Mouse (Mus musculus) limb, embryonic 13.5 days (tissue): ENCODE measurements around the gene Plce1. TPM values are rescaled to one million over a fixed set of nuclear protein-coding genes. Genes with fewer than 3 reads are reported as not detected.
A peak's percentile ranks its signal among the peaks of the same experiment; 100 is the strongest.

ENCODE experiments used
- ATAC-seq: fragments of 200-750 bp; cut with Nextera tagmentation; 2 replicates; pipeline ENCODE4 v1.8.0; 2017; ENCODE audit warnings: low read depth, moderate number of reproducible peaks, moderate TSS enrichment; ENCODE audit not compliant: low FRiP score
- H3K27ac ChIP-seq: fragments of 300-500 bp; sonication (generic); 2 replicates; pipeline ENCODE4 v1.5.1; 2015; ENCODE audit warnings: inconsistent platforms, mild to moderate bottlenecking, moderate library complexity
- H3K27me3 ChIP-seq: fragments of 300-500 bp; sonication (generic); 2 replicates; pipeline ENCODE4 v1.6.1; 2015; ENCODE audit warnings: mild to moderate bottlenecking, inconsistent platforms
- H3K36me3 ChIP-seq: fragments of 300-500 bp; sonication (generic); 2 replicates; pipeline ENCODE4 v1.6.1; 2015; ENCODE audit warnings: inconsistent platforms, mild to moderate bottlenecking, moderate library complexity
- H3K4me1 ChIP-seq: fragments of 300-500 bp; sonication (generic); 2 replicates; pipeline ENCODE4 v1.6.1; 2015; ENCODE audit warnings: inconsistent platforms
- H3K4me2 ChIP-seq: fragments of 300-500 bp; sonication (generic); replicated peaks from 2 replicates; pipeline ENCODE4 v1.6.1; 2015; ENCODE audit warnings: inconsistent platforms, mild to moderate bottlenecking, moderate library complexity
- H3K4me3 ChIP-seq: fragments of 300-500 bp; sonication (generic); 2 replicates; pipeline ENCODE4 v1.5.1; 2015; ENCODE audit warnings: moderate library complexity, mild to moderate bottlenecking, inconsistent platforms
- H3K9ac ChIP-seq: fragments of 300-500 bp; sonication (generic); 2 replicates; pipeline ENCODE4 v1.6.1; 2015; ENCODE audit warnings: mild to moderate bottlenecking, inconsistent platforms
- H3K9me3 ChIP-seq: fragments of 300-500 bp; sonication (generic); 2 replicates; pipeline ENCODE4 v1.6.1; 2016; ENCODE audit warnings: inconsistent platforms
- WGBS: fragments of 180-500 bp; shearing (Covaris S2); methylation state at CpG from one replicate; pipeline ENCODE4 v1.1.7; 2015; 5-methylcytosine and 5-hydroxymethylcytosine counted together
- polyA plus RNA-seq: library from polyadenylated mRNA; unstranded; fragments of >200 nt; fragmentation: Nextera tagmentation; extraction: Ambion mirVana; gene quantifications from 2 replicates; pipeline ENCODE4 v1.2.1, GENCODE M21; 2015

Plce1 gene
- polyA plus RNA-seq: 9.4 and 10.1 TPM in 2 replicates

DNA sequence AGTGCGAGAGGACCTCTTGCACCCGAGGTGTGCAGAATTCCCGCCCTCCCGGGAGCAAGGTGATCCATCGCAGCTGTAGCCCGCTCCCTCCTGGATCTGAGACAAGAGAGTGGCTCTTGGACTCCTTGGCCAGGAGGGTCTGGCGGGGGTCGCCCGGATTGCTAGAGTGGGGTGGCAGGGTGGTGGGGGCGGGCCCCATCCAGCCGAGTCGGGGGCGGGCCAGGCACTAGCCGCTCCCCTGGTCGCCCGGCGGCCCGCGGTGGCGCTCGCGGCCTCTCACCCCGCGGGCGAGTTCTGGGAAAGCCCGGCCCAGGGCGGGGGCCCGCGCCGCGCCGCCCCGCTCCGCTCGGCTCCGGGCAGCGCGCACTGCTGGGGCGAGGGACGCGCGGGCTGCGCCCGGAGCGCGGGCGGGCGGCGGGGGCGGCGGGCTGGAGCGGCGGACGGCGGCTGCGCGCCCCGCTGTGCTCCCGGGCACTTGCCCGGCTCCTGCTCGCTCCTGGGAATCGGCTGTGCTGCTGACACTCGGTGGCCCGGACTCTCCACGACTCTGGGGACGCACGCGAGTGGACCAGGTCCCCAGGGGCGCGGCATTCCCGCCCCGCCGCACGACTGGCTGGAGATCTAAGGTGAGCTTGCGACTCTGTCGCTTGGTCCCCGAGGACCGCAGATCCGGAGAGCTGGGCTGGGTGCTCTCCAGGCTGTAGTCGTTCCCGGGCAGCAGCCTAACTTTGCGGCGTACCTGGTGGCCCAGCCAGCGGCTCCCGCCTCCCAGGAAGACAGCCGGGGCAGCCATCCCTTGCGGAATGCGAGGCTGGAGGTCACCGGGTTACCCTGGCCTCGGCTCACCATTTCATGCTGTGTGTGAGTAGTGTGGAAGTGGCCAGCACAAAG lies at the start of gene Plce1:
TSS of gene Plce1 (plus strand) at position 379 of the 891 bp plus-strand sequence.
- under 1% methylated on average over 79 of the region's 90 CpGs for WGBS
- Histone ChIP-seq H3K9ac (peak within 1 kb of the TSS; percentile 90), H3K27ac (peak within 1 kb of the TSS; percentile 83), H3K4me2 (peak within 1 kb of the TSS; percentile 90), H3K36me3 (no peaks in the 10 kb centered on the region), H3K9me3 (no peaks in the 10 kb centered on the region), H3K4me1 (peaks cover 64% of the 10 kb centered on the region), H3K27me3 (peaks cover 4% of the 10 kb centered on the region; the same call in 1 of the 2 replicates), H3K4me3 (peak within 1 kb of the TSS; percentile 78)
- peak; percentile 57 for ATAC-seq

DNA sequence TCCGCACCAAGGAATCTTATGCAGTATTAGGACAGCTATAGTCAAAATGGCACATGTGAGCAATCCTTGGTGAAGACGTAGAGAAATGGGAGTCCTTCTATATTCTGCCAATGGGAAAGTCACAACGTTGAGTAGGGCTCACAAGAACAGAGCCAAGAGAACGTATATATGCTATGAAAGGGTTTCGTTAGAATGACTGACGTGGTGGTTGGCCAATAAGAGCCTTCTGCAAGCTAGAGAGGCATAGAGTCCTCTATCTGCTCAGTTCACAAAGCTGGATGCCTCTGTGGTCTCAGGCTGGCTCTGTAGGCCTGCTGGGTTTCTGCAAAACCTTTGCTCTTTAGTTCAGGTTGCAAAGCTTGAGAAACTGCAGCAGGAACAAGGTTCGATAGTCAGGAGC lies 49.6 kb upstream of the Plce1 start:
- no peak overlapping the region for H3K27ac ChIP-seq
- H3K9me3 ChIP-seq: peaks cover 9% of the 10 kb centered on the region; the same call in 1 of the 2 replicates
- WGBS: 85% methylated on average over 7 of the region's 7 CpGs
- no peaks in the 10 kb centered on the region for H3K36me3 ChIP-seq
- ATAC-seq: no peak
- H3K27me3 ChIP-seq: no peaks in the 10 kb centered on the region
- H3K4me2 ChIP-seq: no peak overlapping the region
- no peak overlapping the region for H3K4me3 ChIP-seq
- no peak overlapping the region for H3K9ac ChIP-seq
- H3K4me1 ChIP-seq: no peaks in the 10 kb centered on the region

DNA sequence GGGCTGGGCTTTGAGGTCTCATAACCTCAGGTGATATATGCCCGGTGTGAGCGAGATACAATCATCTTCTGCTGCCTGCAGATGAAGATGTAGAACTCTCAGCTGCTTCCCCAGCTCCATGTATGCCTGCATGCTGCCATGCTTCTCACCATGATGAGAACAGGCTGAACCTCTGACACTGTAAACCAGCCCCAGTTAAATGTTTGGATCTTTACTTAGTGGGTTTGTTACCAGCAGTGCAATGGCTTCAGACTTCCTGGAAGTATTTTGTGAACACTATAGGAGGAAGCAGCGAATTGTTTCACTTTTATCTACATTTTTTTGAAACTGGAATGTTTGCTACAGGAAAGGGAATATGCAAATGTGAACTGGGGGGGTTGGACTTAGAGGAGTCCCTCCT lies 48.9 kb upstream of the Plce1 start:
- ATAC-seq: no peak

DNA sequence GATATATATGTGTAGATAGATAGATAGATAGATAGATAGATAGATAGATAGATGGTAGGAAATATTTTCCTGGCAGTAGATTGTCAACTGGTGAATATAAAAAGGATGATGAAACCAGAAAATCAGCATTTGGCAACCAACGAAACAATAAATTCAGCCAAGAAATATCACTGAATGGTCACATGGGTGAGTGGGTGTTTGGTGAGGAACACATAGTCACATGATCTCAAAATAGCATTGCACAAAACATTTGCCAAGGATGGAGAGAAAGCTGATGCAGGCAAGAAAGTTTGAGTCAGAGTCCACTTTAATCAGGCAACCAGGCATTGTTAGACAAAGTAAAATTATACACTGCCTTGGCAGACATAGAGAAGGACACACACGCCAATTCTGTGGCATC lies 47.5 kb upstream of the Plce1 start:
- H3K4me2 ChIP-seq: no peak overlapping the region
- ATAC-seq: no peak
- peaks cover 10% of the 10 kb centered on the region; the same call in 1 of the 2 replicates for H3K9me3 ChIP-seq
- H3K27me3 ChIP-seq: no peaks in the 10 kb centered on the region
- WGBS: 88% methylated on average over 2 of the region's 2 CpGs
- no peak overlapping the region for H3K9ac ChIP-seq
- no peaks in the 10 kb centered on the region for H3K4me1 ChIP-seq
- no peak overlapping the region for H3K27ac ChIP-seq
- no peak overlapping the region for H3K4me3 ChIP-seq
- H3K36me3 ChIP-seq: no peaks in the 10 kb centered on the region

More for the DNA sequence above, 48.9 kb upstream of the Plce1 start:
- no peaks in the 10 kb centered on the region for H3K4me1 ChIP-seq
- no peak overlapping the region for H3K9ac ChIP-seq
- H3K27me3 ChIP-seq: no peaks in the 10 kb centered on the region
- WGBS: 84% methylated on average over 3 of the region's 3 CpGs
- H3K27ac ChIP-seq: no peak overlapping the region
- no peak overlapping the region for H3K4me3 ChIP-seq
- no peaks in the 10 kb centered on the region for H3K36me3 ChIP-seq
- peaks cover 10% of the 10 kb centered on the region; the same call in 1 of the 2 replicates for H3K9me3 ChIP-seq
- no peak overlapping the region for H3K4me2 ChIP-seq

DNA sequence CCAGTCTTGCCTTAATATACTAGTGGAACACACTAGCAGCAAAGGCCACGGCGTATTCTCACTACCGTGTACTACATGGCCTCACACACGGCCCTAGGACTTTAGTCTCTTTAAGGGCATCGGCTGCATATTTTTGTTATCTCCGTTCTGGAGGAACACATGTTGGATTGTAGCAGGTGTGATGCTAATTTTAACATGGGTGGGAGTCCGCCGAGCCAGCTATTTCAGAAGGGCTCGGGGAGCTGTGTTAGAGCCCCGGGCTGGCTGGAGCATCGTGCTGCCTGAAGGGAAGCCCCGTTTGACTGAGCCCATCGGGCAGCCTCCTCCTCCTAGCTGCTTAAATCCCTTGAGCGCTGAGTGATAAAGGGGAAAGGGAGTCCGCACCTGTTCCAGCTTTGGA lies 45.7 kb upstream of the Plce1 start:
- ATAC-seq: peak; percentile 61; the same call in 1 of the 2 replicates
- H3K9ac ChIP-seq: no peak overlapping the region
- H3K4me1 ChIP-seq: no peaks in the 10 kb centered on the region
- H3K4me3 ChIP-seq: no peak overlapping the region
- WGBS: 89% methylated on average over 15 of the region's 15 CpGs
- no peaks in the 10 kb centered on the region for H3K27me3 ChIP-seq
- no peak overlapping the region for H3K27ac ChIP-seq
- H3K9me3 ChIP-seq: peaks cover 10% of the 10 kb centered on the region; the same call in 1 of the 2 replicates
- no peak overlapping the region for H3K4me2 ChIP-seq
- no peaks in the 10 kb centered on the region for H3K36me3 ChIP-seq

DNA sequence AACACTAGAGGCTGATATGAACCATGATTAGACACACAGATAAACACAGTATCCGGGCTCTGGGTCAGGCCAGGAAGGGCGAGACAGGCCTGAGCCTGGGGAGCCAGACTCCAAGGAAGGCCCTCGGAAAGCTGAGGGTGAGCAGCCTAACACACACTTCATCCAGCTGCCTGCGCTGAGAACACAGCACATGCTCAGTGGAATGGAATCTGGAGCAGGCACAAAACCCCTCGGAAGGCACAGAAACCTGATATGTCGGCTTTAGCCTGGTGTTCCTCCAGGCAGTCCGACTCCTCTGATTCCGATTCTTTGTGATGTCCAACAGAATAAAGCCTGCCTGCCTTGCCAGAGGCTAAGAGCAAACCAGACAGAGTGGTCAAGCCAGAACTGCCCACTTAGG lies 39.0 kb upstream of the Plce1 start:
- 48% methylated on average over 8 of the region's 8 CpGs for WGBS
- Histone ChIP-seq H3K27me3 (no peaks in the 10 kb centered on the region), H3K4me1 (peaks cover 5% of the 10 kb centered on the region; the same call in 1 of the 2 replicates), H3K4me2 (no peak overlapping the region), H3K27ac (no peak overlapping the region), H3K9ac (no peak overlapping the region), H3K36me3 (no peaks in the 10 kb centered on the region), H3K9me3 (no peaks in the 10 kb centered on the region), H3K4me3 (no peak overlapping the region)
- 0 out of 2 replicates have a peak, but pooled peaks have one; percentile 32 for ATAC-seq

DNA sequence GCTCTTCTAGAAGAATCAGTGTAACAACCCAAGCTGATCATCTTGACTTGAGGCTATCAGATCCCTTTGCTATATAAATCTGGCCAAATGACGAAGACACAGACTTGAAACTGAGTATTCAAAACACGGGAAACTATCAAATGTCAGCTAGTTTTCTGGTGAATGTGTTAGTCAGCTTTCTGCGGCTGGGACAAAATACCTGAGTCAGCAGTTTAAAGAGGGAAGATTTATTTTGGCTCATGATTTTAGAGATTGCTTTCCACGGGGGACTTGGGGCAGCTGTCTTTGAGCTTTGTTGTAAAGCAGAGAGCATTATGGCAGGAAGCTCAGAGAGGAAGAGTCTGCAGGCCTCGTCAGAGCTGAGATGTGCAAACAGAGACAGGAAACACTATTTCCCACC lies 35.2 kb upstream of the Plce1 start:
- 64% methylated on average over 5 of the region's 5 CpGs for WGBS

DNA sequence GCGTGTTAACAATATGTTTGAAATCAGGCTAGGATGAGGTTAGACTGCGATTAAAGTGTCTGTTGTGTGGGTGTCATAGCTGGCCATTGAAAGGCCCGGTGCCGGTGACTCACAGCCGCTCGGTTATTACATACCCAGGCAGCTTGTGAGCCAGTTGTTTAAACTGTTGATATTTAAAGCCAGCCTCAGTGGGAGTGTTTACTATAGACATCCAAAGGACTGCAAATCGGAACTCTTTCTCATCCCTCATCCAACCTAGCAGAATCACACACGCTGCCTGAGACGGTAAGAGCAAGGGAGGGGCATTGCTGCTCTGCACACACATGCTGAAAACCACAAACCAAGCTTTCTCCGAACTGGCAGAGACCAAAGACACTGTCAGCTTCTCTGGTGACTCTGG lies 25.7 kb upstream of the Plce1 start:
- H3K27me3 ChIP-seq: no peaks in the 10 kb centered on the region
- H3K9me3 ChIP-seq: peaks cover 6% of the 10 kb centered on the region; the same call in 1 of the 2 replicates
- H3K9ac ChIP-seq: no peak overlapping the region
- H3K4me1 ChIP-seq: no peaks in the 10 kb centered on the region
- H3K4me2 ChIP-seq: no peak overlapping the region
- H3K4me3 ChIP-seq: no peak overlapping the region
- no peak overlapping the region for H3K27ac ChIP-seq
- WGBS: 84% methylated on average over 10 of the region's 10 CpGs
- ATAC-seq: no peak
- H3K36me3 ChIP-seq: no peaks in the 10 kb centered on the region

More for the DNA sequence above, 35.2 kb upstream of the Plce1 start:
- Histone ChIP-seq H3K9ac (no peak overlapping the region), H3K9me3 (no peaks in the 10 kb centered on the region), H3K27ac (no peak overlapping the region), H3K27me3 (no peaks in the 10 kb centered on the region), H3K36me3 (no peaks in the 10 kb centered on the region), H3K4me2 (no peak overlapping the region), H3K4me1 (peaks cover 14% of the 10 kb centered on the region), H3K4me3 (no peak overlapping the region)
- ATAC-seq: no peak

DNA sequence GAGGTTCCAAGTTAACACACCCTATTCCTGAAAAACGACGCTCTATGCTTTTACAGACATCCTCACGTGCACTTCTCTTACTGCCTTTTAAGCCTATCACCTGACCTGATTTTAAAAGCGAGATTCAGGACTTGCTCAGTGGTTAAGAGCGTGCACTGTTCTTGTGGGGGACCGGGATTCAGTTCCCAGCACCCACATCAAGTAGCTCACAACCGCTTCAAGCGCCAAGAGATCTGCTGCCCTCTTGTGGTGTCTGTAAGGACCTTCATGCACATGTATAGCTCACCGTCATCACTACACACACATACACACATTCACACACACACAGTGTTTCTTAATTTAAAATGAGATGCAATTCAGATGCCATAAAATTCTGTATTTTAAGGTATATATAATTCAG lies 21.9 kb upstream of the Plce1 start:
- no peak for ATAC-seq
- H3K27ac ChIP-seq: no peak overlapping the region
- H3K4me3 ChIP-seq: no peak overlapping the region
- H3K27me3 ChIP-seq: no peaks in the 10 kb centered on the region
- no peaks in the 10 kb centered on the region for H3K36me3 ChIP-seq
- no peak overlapping the region for H3K9ac ChIP-seq
- no peaks in the 10 kb centered on the region for H3K4me1 ChIP-seq
- H3K9me3 ChIP-seq: peaks cover 6% of the 10 kb centered on the region; the same call in 1 of the 2 replicates
- WGBS: 93% methylated on average over 9 of the region's 9 CpGs
- no peak overlapping the region for H3K4me2 ChIP-seq

DNA sequence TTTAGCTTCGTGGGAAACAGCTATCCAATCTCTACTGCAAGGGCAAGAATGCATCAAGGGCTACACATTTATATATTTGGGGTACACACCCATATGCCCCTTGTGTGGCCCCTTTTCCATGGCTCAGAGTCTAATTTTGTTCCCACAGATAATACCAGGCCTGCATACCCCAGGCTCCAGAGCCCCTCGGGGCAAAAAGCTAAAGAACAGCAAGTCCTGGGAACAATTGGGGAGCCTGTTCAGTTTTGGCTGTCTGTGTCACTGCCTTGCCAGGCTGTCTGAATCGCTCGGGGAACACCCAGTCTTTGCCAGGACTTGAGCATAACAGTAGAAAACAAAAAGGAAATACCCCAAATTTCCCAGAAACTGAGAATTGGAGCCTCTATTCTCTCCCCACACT lies 20.2 kb upstream of the Plce1 start:
- Histone ChIP-seq H3K27ac (no peak overlapping the region), H3K9me3 (peaks cover 6% of the 10 kb centered on the region; the same call in 1 of the 2 replicates), H3K27me3 (no peaks in the 10 kb centered on the region), H3K4me1 (no peaks in the 10 kb centered on the region), H3K4me3 (no peak overlapping the region), H3K36me3 (no peaks in the 10 kb centered on the region), H3K4me2 (no peak overlapping the region), H3K9ac (no peak overlapping the region)
- no peak for ATAC-seq
- WGBS: 77% methylated on average over 4 of the region's 4 CpGs

DNA sequence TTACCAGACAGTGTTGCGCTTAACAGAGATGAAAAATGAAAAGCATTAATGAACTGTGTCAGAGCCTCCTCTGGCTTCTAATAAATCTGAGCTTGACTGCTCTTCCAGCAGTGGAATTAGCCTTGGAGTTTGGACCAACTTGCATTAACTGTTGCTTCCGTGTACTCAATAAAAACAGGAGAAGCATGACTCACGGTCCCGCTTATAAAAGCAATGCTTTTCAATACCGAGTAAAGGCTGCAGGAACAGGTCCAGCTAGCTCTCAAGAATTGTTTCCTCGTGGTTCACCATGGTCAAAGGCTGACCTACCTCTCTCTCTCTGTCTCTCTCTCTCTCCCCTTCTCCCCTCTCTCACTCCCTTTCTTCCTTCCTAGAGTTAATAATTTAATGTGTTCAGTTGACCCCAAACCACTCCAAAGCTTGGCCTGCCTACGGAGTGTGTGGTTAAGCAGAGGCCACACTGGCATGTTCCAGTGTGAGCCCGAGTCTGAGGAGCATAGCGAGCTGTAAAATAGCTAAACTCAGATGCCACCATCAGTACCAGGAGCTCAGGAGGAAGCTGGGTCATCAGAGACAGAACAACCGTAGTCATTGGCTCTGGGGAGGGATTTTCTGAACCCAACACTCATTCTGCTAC lies 10.5 kb upstream of the Plce1 start:
- no peak overlapping the region for H3K4me3 ChIP-seq
- 64% methylated on average over 10 of the region's 10 CpGs for WGBS
- no peak for ATAC-seq
- no peaks in the 10 kb centered on the region for H3K9me3 ChIP-seq
- H3K36me3 ChIP-seq: no peaks in the 10 kb centered on the region
- H3K4me2 ChIP-seq: no peak overlapping the region
- no peak overlapping the region for H3K9ac ChIP-seq
- H3K4me1 ChIP-seq: 0 out of 2 replicates have a peak, but pooled peaks cover 7% of the 10 kb centered on the region
- no peak overlapping the region; the same call in 1 of the 2 replicates for H3K27ac ChIP-seq
- no peaks in the 10 kb centered on the region for H3K27me3 ChIP-seq

DNA sequence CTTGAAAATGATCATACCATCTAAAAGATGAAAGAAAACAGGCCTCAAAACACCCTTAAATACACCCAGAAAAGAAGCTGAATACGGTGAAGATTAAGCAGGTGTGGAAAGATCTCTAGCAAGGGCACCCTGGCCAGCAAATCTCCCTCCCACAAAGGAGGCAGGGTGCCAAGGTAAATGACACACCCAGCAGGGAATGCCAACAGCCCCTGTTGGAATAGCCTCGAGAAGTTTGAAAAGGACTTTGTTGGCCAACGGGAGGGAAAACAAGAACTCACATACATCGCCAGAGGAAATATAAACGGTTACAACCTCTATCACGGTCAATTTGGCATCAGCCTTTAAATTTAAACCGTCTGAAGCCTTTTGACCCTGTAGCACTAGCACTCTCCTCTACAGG lies 5.5 kb upstream of the Plce1 start:
- H3K4me2 ChIP-seq: no peak overlapping the region
- H3K9ac ChIP-seq: no peak overlapping the region
- H3K4me1 ChIP-seq: peaks cover 34% of the 10 kb centered on the region
- H3K36me3 ChIP-seq: no peaks in the 10 kb centered on the region
- no peaks in the 10 kb centered on the region for H3K9me3 ChIP-seq
- WGBS: 61% methylated on average over 7 of the region's 7 CpGs
- ATAC-seq: no peak
- H3K4me3 ChIP-seq: no peak overlapping the region
- no peaks in the 10 kb centered on the region for H3K27me3 ChIP-seq
- H3K27ac ChIP-seq: no peak overlapping the region
